Mouse (Mus musculus) hindbrain, embryonic 13.5 days (tissue): ENCODE data around the gene Adam11. TPM values are rescaled to one million over a fixed set of nuclear protein-coding genes. Genes with fewer than 3 reads are reported as not detected.
A peak's percentile ranks its signal among the peaks of the same experiment; 100 is the strongest.

Source experiments
- ATAC-seq: fragments of 200-750 bp; cut with Nextera tagmentation; 2 replicates; pipeline ENCODE4 v1.8.0; 2017; ENCODE audit warnings: moderate TSS enrichment; ENCODE audit not compliant: low FRiP score
- H3K27ac ChIP-seq: fragments of 300-500 bp; sonication (generic); 2 replicates; pipeline ENCODE4 v1.5.1; 2015; ENCODE audit warnings: inconsistent platforms, mild to moderate bottlenecking, moderate library complexity
- H3K27me3 ChIP-seq: fragments of 300-500 bp; sonication (generic); 2 replicates; pipeline ENCODE4 v1.6.1; 2015; ENCODE audit warnings: mild to moderate bottlenecking, inconsistent platforms
- H3K36me3 ChIP-seq: fragments of 300-500 bp; sonication (generic); 2 replicates; pipeline ENCODE4 v1.6.1; 2015; ENCODE audit warnings: mild to moderate bottlenecking, inconsistent platforms
- H3K4me1 ChIP-seq: fragments of 300-500 bp; sonication (generic); replicated peaks from 2 replicates; pipeline ENCODE4 v1.6.1; 2015; ENCODE audit warnings: inconsistent platforms
- H3K4me2 ChIP-seq: fragments of 300-500 bp; sonication (generic); 2 replicates; pipeline ENCODE4 v1.6.1; 2015; ENCODE audit warnings: inconsistent platforms, mild to moderate bottlenecking, moderate library complexity
- H3K4me3 ChIP-seq: fragments of 300-500 bp; sonication (generic); 2 replicates; pipeline ENCODE4 v1.5.1; 2015; ENCODE audit warnings: mild to moderate bottlenecking, inconsistent platforms
- H3K9ac ChIP-seq: fragments of 300-500 bp; sonication (generic); 2 replicates; pipeline ENCODE4 v1.6.1; 2015; ENCODE audit warnings: mild to moderate bottlenecking, inconsistent platforms
- H3K9me3 ChIP-seq: fragments of 300-500 bp; sonication (generic); 2 replicates; pipeline ENCODE4 v1.6.1; 2016; ENCODE audit warnings: inconsistent platforms
- WGBS: fragments of 180-500 bp; shearing (Covaris S2); methylation state at CpG from one replicate; pipeline ENCODE4 v1.1.7; 2015; 5-methylcytosine and 5-hydroxymethylcytosine counted together
- polyA plus RNA-seq: library from polyadenylated mRNA; unstranded; fragments of >200 nt; fragmentation: Nextera tagmentation; extraction: Ambion mirVana; gene quantifications from 2 replicates; pipeline ENCODE4 v1.2.1, GENCODE M21; 2015

Adam11 gene
- polyA plus RNA-seq, 1 experiment from 2014 or later, result 27.6 TPM

GRCm38 (mm10) chr11:102758977-102759376 is 2.3 kb upstream of the Adam11 start:
- no peak for ATAC-seq
- H3K4me2 ChIP-seq, result no peak overlapping the region
- peaks cover 39% of the 10 kb centered on the region for H3K4me1 ChIP-seq
- 80% methylated on average over 2 of the region's 2 CpGs for WGBS
- H3K27ac ChIP-seq, result no peak overlapping the region
- no peaks in the 10 kb centered on the region for H3K36me3 ChIP-seq
- peaks cover 6% of the 10 kb centered on the region; the same call in 1 of the 2 replicates for H3K27me3 ChIP-seq
- H3K4me3 ChIP-seq, result no peak overlapping the region
- no peaks in the 10 kb centered on the region for H3K9me3 ChIP-seq
- H3K9ac ChIP-seq, result no peak overlapping the region

DNA sequence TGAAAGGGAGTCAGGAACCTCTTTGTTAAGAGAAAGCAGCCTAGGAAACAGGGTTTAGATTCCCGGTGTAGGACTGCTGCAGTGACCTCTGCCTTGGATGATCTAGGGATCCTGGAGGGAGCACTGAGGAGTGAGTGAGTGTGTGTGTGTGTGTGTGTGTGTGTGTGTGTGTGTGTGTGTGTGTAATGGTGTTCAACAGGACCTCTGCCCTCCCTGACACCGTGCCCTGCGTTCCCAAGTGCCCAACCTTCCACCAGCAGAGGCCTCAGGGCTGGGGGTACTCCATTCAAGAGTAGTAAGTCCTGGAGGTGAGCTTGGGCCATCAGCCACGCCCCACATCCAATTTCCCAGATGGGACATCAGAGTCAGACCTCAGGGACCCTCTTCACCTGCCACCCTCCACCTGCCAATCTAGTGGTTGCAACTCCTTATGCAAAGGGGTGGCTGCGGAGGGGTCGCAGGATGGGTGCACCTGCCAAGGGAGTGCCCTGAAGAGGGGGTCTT is 382 bp upstream of the Adam11 start:
- peak overlapping the region; percentile 92 for H3K4me2 ChIP-seq
- peak overlapping the region; percentile 70 for H3K4me3 ChIP-seq
- peaks cover 6% of the 10 kb centered on the region; the same call in 1 of the 2 replicates for H3K27me3 ChIP-seq
- peak overlapping the region; percentile 95 for H3K9ac ChIP-seq
- WGBS, result 10% methylated on average over 6 of the region's 6 CpGs
- peaks cover 26% of the 10 kb centered on the region for H3K4me1 ChIP-seq
- no peaks in the 10 kb centered on the region for H3K36me3 ChIP-seq
- H3K9me3 ChIP-seq, result no peaks in the 10 kb centered on the region
- H3K27ac ChIP-seq, result peak overlapping the region; percentile 83
- ATAC-seq, result peak; percentile 2; the same call in 1 of the 2 replicates

GRCm38 (mm10) chr11:102762248-102762647 is 1.0 kb downstream of the Adam11 start:
- H3K4me3 ChIP-seq, result peak overlapping the region; percentile 70
- peak overlapping the region; percentile 95 for H3K9ac ChIP-seq
- peak; percentile 28; the same call in 1 of the 2 replicates for ATAC-seq
- H3K4me1 ChIP-seq, result peaks cover 29% of the 10 kb centered on the region
- peak overlapping the region; percentile 83 for H3K27ac ChIP-seq
- peaks cover 6% of the 10 kb centered on the region; the same call in 1 of the 2 replicates for H3K27me3 ChIP-seq
- no peaks in the 10 kb centered on the region for H3K9me3 ChIP-seq
- peak overlapping the region; percentile 92 for H3K4me2 ChIP-seq
- H3K36me3 ChIP-seq, result no peaks in the 10 kb centered on the region
- 7% methylated on average over 15 of the region's 15 CpGs for WGBS

DNA sequence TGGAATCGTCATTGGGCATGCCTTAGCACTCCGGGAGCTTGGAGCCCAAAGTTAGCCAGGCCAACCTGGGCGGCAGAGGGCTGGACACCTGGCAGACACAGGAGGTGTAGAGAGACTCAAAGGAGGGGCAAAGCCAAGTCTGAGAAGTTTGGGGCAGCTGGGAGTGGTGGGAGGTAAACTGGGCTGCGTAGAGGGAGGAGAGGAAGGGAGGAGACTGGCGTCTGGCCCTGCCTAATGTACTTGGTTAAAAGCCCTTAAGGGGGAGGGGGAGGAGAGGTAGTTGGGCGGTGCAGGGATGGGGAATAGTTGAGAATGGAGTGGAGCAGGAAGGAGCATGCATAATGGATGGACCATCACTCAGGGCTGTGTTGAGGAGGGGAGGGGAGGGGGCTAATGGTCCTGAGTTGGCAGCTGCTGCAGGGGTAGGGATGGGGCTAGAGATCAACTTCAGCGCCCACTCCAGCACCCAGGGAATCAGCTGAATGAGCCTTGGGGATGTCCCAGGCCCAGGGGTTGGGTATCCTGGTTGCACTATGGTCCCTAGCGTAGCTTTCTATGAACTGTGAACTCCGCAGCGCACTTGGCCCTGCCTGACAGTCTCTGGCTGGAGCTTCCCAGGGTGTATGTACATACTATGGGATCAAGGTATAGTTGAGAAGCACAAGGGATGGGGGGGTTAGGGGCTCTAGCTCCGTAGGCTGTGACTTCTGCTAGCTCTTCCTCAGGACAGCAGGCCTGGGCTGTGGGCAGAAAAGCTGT is 1.9 kb downstream of the Adam11 start:
- peak overlapping the region; percentile 19; the same call in 1 of the 2 replicates for H3K9ac ChIP-seq
- no peak overlapping the region for H3K4me3 ChIP-seq
- H3K27me3 ChIP-seq, result peaks cover 6% of the 10 kb centered on the region; the same call in 1 of the 2 replicates
- no peak for ATAC-seq
- no peaks in the 10 kb centered on the region for H3K36me3 ChIP-seq
- H3K4me1 ChIP-seq, result peaks cover 37% of the 10 kb centered on the region
- no peaks in the 10 kb centered on the region for H3K9me3 ChIP-seq
- H3K4me2 ChIP-seq, result peak overlapping the region; percentile 92
- no peak overlapping the region for H3K27ac ChIP-seq
- 44% methylated on average over 11 of the region's 11 CpGs for WGBS

DNA sequence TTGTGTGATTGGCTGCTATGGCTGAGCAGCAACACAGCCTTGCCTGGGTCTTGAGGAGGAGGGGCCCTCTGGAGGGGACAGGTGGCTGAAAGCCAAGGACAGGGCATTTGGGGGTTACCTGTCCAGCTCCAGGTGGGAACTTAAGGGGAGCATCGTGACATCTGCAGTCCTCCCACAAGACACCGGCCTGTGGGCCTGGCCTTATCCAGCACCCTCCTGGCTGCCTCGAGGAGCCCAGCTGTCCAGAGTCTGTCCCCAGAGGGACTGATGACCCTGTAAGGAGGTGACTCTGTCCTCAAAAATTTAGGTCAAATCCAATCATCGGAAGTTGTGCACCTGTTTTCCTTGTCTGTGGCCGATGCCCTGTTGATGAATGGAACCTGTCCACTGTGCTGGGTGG is 4.2 kb downstream of the Adam11 start:
- Histone ChIP-seq H3K9me3 (no peaks in the 10 kb centered on the region), H3K27ac (no peak overlapping the region), H3K27me3 (0 out of 2 replicates have a peak, but pooled peaks cover 2% of the 10 kb centered on the region), H3K4me2 (no peak overlapping the region), H3K4me1 (peaks cover 52% of the 10 kb centered on the region), H3K9ac (0 out of 2 replicates have a peak overlapping the region, but pooled peaks have one; percentile 9), H3K36me3 (no peaks in the 10 kb centered on the region), H3K4me3 (no peak overlapping the region)
- no peak for ATAC-seq
- WGBS, result 88% methylated on average over 5 of the region's 5 CpGs

- WGBS, result 71% methylated on average over 6 of the region's 6 CpGs
- Histone ChIP-seq H3K4me1 (peaks cover 59% of the 10 kb centered on the region), H3K9me3 (no peaks in the 10 kb centered on the region), H3K27ac (no peak overlapping the region), H3K9ac (no peak overlapping the region), H3K36me3 (no peaks in the 10 kb centered on the region), H3K4me3 (no peak overlapping the region), H3K4me2 (no peak overlapping the region), H3K27me3 (no peaks in the 10 kb centered on the region)
- ATAC-seq, result no peak
These were observed 5.9 kb downstream of the Adam11 start for GRCm38 (mm10) chr11:102767055-102767670.

DNA sequence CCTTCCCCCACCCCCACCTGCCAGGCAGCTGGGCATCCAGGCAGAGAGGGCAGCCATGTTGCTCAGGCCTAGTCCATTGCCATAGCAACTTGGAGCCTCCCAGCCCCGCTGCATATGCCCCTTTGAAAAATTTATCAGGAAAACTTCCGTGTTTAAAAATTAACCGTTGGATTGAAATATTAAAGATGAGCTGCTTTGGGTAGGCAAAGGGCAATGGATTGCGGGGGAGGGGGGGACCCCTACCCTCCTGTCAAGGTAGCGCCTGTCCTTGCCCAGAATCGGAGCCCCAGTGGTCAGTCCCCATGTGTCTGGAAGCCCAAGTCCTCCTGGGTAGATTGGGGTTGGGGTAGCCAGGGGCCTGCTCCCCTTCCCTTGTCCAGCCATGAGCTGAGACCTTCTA is 7.9 kb downstream of the Adam11 start:
- H3K4me1 ChIP-seq, result peaks cover 60% of the 10 kb centered on the region
- no peak overlapping the region for H3K27ac ChIP-seq

GRCm38 (mm10) chr11:102769993-102770661 is 8.9 kb downstream of the Adam11 start:
- H3K36me3 ChIP-seq, result no peaks in the 10 kb centered on the region
- peaks cover 66% of the 10 kb centered on the region for H3K4me1 ChIP-seq
- no peak for ATAC-seq
- peak overlapping the region; percentile 3; the same call in 1 of the 2 replicates for H3K27ac ChIP-seq
- 84% methylated on average over 12 of the region's 12 CpGs for WGBS
- no peak overlapping the region for H3K4me3 ChIP-seq
- no peak overlapping the region for H3K4me2 ChIP-seq
- H3K27me3 ChIP-seq, result no peaks in the 10 kb centered on the region
- peak overlapping the region; percentile 39 for H3K9ac ChIP-seq
- H3K9me3 ChIP-seq, result no peaks in the 10 kb centered on the region

More for the DNA sequence above, 7.9 kb downstream of the Adam11 start:
- H3K9ac ChIP-seq, result no peak overlapping the region
- H3K27me3 ChIP-seq, result no peaks in the 10 kb centered on the region
- ATAC-seq, result no peak
- H3K9me3 ChIP-seq, result no peaks in the 10 kb centered on the region
- H3K4me2 ChIP-seq, result no peak overlapping the region
- H3K4me3 ChIP-seq, result no peak overlapping the region
- 83% methylated on average over 6 of the region's 6 CpGs for WGBS
- H3K36me3 ChIP-seq, result no peaks in the 10 kb centered on the region

DNA sequence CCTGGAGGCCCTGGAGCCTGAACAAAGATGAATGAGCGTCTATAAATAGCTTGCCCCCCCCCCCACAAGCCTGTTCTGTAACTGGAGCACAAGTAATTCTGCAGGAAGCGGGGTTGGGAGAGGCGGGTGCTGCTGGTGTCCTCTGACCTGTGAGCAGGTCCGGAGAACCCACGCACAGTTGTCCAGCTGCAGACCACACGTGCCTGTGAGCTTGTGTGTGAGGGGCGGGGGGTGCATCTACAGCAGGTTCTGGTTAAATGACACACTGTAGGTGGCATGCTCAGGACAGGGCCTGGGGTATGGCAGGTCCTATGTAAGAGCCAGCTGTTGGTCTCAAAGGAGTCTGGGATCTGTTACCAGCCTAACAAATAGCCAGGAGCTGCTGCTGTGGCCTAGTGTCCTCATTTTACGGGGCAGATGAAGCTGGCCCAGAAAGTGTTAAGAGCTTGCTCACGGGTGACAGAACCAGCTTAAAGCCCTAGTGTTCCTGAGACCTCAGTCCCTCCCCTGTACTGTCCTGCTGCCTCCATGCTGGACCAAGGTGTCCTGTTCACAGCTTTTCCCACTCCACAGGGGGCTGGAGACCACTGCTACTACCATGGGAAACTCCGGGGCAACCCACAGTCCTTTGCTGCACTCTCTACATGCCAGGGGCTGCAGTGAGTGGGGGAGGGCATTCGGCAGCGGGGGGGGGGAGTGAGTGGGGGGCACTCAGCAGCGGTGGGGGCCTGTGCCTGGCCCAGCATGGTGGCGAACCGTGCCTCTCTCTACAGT is 9.6 kb downstream of the Adam11 start:
- Histone ChIP-seq H3K4me3 (no peak overlapping the region), H3K4me2 (no peak overlapping the region), H3K27me3 (no peaks in the 10 kb centered on the region), H3K27ac (peak overlapping the region; percentile 3; the same call in 1 of the 2 replicates), H3K36me3 (0 out of 2 replicates have a peak, but pooled peaks cover under 1% of the 10 kb centered on the region), H3K9ac (peak overlapping the region; percentile 43), H3K9me3 (no peaks in the 10 kb centered on the region), H3K4me1 (peaks cover 74% of the 10 kb centered on the region)
- 48% methylated on average over 15 of the region's 15 CpGs for WGBS
- no peak for ATAC-seq

- H3K4me1 ChIP-seq, result peaks cover 73% of the 10 kb centered on the region
- H3K4me3 ChIP-seq, result no peak overlapping the region
- WGBS, result 25% methylated on average over 16 of the region's 16 CpGs
- H3K36me3 ChIP-seq, result peaks cover 12% of the 10 kb centered on the region
- peak overlapping the region; percentile 62; the same call in 1 of the 2 replicates for H3K27ac ChIP-seq
- no peaks in the 10 kb centered on the region for H3K27me3 ChIP-seq
- ATAC-seq, result no peak
- 0 out of 2 replicates have a peak overlapping the region, but pooled peaks have one; percentile 8 for H3K4me2 ChIP-seq
- H3K9ac ChIP-seq, result peak overlapping the region; percentile 46; the same call in 1 of the 2 replicates
- no peaks in the 10 kb centered on the region for H3K9me3 ChIP-seq
These were observed 10.9 kb downstream of the Adam11 start for GRCm38 (mm10) chr11:102771916-102772714.
